Mouse (Mus musculus): ENCODE data around the gene Ppbp. TPM values are rescaled to one million over a fixed set of nuclear protein-coding genes. Genes with fewer than 3 reads are reported as not detected.
"Not testable (repeated sequence)": the region's sequence is repeated elsewhere in the genome, so short reads cannot be mapped to it uniquely, and the experiment has no call there.

Gene Ppbp
- polyA plus RNA-seq, 1 experiment from 2014 or later: 9.6 TPM

DNA sequence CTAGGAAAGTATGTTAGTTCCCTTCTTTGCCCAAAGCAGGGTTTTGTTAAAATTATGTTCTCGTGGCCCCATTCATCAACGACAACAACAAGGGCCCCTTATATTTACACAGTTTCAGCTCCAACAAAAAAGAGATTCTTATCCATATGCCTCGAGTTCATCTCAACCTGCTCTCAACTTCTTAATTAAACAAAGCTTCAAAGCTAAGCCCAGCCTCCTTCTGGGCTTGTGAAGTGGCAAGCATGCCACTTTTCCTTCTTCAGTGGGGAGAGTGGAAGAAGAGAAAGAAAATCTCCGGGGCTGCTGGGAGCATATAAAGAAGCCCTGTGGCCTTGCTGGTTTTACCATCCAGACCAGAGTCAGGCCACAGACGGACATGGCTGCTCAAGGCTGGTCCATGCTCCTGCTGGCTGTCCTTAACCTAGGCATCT, 25.9 kb downstream of the Ppbp start, which contains the start of gene Cxcl15:
Gene Cxcl15, plus strand, starts transcription at position 340 of the 431 bp plus-strand sequence.
- WGBS: 73% methylated on average over 5 of the region's 5 CpGs
- H3K36me3 ChIP-seq: no peaks in the 10 kb centered on the region
- no peak within 1 kb of the TSS for H3K4me3 ChIP-seq
- no peak within 1 kb of the TSS for H3K27ac ChIP-seq
- no peak within 1 kb of the TSS for H3K9ac ChIP-seq
- no peaks in the 10 kb centered on the region for H3K4me1 ChIP-seq
- H3K9me3 ChIP-seq (replicated peaks): no peaks in the 10 kb centered on the region
- H3K27me3 ChIP-seq: no peaks in the 10 kb centered on the region
- no peak within 1 kb of the TSS for H3K4me2 ChIP-seq (replicated peaks)
- ATAC-seq (ENCODE audit: low FRiP score): no peak

DNA sequence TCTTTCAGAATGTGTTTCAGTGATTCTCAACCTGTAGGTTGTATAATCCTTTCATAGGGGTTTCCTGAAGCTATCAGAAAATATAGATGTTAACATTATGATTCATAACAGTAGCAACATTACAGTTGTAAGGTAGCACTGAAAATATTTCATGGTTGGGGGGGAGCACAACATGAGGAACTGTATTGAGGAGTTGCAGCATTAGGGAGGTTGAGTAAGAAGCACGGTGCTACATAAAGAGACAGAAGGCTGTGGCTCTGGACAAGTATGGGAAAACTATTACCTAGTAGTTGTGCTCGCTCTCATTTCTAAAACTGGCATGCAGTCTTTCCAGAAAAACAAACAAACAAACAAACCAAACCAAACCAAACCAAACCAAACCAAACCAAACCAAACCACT, 27.1 kb downstream of the Ppbp start:
- H3K4me1 ChIP-seq; H3K27ac ChIP-seq; H3K4me3 ChIP-seq; ATAC-seq (ENCODE audit: low FRiP score); H3K4me2 ChIP-seq (replicated peaks); H3K9ac ChIP-seq; H3K9me3 ChIP-seq (replicated peaks); H3K27me3 ChIP-seq; H3K36me3 ChIP-seq: not testable (repeated sequence)
- 86% methylated on average over 2 of the region's 2 CpGs for WGBS

DNA sequence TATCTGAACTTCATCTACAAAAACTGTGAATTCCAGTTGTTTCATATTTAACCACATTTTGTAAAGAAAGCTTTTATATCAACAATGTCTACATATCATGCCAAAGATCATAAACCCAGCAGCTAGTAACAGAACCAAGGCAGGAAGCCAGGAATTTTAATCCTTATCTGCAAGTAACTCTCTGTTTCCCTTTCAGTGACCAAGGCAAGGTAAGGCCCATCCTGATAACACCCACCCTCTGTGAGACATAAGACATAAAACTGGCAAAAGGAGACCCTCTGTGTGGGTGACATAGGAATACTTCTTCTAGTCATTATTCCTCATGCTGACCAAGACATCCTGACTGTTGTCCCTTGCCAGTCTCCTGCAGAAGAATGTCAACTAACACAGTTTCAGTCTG, 36.3 kb downstream of the Ppbp start:
- no peak for ATAC-seq (ENCODE audit: low FRiP score)
- Histone ChIP-seq H3K9me3 (replicated peaks) (no peaks in the 10 kb centered on the region), H3K27me3 (no peaks in the 10 kb centered on the region), H3K4me3 (no peak overlapping the region), H3K4me2 (replicated peaks) (no peak overlapping the region), H3K36me3 (no peaks in the 10 kb centered on the region), H3K9ac (no peak overlapping the region), H3K4me1 (no peaks in the 10 kb centered on the region), H3K27ac (no peak overlapping the region)

DNA sequence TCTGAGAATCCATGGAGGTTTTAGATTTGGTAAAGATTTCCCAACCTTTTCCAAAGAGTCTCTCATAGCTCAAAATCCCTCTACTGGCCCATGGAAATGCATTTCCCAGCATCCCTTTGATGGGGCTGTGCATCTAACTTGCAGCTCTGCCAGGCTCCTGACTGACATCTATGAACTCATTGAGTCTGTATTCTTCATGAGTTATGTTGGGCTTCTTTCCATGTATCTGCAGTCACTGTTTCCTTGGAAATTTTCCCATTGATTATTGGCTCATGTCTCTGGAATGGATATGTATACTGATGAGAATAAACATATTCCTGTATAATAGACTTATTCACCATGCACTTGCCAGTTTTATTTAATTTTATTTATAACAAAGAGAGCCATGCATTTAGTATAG, 37.7 kb downstream of the Ppbp start:
- no peak for ATAC-seq (ENCODE audit: low FRiP score)
- no peaks in the 10 kb centered on the region for H3K27me3 ChIP-seq
- H3K9ac ChIP-seq: no peak overlapping the region
- no peak overlapping the region for H3K27ac ChIP-seq
- H3K36me3 ChIP-seq: no peaks in the 10 kb centered on the region
- H3K4me1 ChIP-seq: no peaks in the 10 kb centered on the region
- no peaks in the 10 kb centered on the region for H3K9me3 ChIP-seq (replicated peaks)
- no peak overlapping the region for H3K4me2 ChIP-seq (replicated peaks)
- H3K4me3 ChIP-seq: no peak overlapping the region

DNA sequence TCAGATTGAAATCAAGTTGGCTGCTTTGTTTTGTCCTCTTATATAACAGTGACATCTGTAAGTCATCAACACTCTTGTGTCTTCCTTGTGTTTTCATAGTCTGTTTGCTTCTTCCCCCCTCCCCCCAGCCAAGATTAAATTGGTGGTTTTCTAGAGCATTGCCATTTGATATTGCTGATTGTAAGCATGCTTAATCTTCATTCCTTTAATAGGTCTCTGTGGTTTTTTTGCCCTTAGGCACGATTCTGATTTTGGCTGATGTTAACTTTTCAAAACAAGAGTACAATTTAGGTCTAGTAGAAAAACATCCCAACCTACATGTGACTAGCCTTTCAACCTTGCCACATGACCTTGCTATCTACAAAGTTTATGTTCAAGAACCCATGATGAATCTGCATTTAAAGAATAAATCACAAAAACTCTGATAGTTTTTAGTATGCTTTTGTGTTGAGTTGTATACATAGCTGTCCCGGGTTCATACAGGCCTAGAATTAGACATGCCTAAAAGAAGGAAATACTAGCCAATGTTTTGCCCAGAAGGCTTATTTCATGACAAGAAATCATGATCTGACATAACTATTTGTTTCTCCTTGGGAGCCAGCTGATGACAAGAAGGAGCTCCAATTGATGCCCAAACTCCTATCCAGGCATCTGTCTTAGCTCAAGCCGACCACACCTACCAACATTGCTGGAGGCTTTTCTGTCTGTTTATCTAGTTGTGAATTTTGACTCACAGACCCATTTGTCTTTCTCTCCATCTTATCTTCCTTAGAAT, 39.0 kb downstream of the Ppbp start:
- Histone ChIP-seq H3K27ac (no peak overlapping the region), H3K4me1 (no peaks in the 10 kb centered on the region), H3K4me2 (replicated peaks) (no peak overlapping the region), H3K27me3 (no peaks in the 10 kb centered on the region), H3K9ac (no peak overlapping the region), H3K4me3 (no peak overlapping the region), H3K9me3 (replicated peaks) (no peaks in the 10 kb centered on the region), H3K36me3 (no peaks in the 10 kb centered on the region)
- 84% methylated on average over 3 of the region's 3 CpGs for WGBS
- no peak for ATAC-seq (ENCODE audit: low FRiP score)

Small RNA genes within 50 kb of the gene (microRNA-seq; reads per million reads assigned to microRNA genes)
- gene Gm24322: not detected

Other genes with a start within 250 kb of the Ppbp start
- gene Afm, start 249.6 kb upstream of the Ppbp start, polyA plus RNA-seq (2016; fragmentation: Nextera tagmentation; extraction: Ambion mirVana): not detected in 2 replicates
- gene 5830473C10Rik, start 207.4 kb upstream of the Ppbp start, polyA plus RNA-seq (2016; fragmentation: Nextera tagmentation; extraction: Ambion mirVana): not detected in 2 replicates
- gene Rassf6, start 127.9 kb upstream of the Ppbp start, polyA plus RNA-seq (2016; fragmentation: Nextera tagmentation; extraction: Ambion mirVana): 0.62 and 0.73 TPM in 2 replicates
- 0.29 and 0.48 TPM in 2 replicates for gene Cxcl5, start 9.2 kb upstream of the Ppbp start, polyA plus RNA-seq (2016; fragmentation: Nextera tagmentation; extraction: Ambion mirVana)
- 56.2 and 75.0 TPM in 2 replicates for gene Pf4, start 3.9 kb downstream of the Ppbp start, polyA plus RNA-seq (2016; fragmentation: Nextera tagmentation; extraction: Ambion mirVana)
- gene Cxcl3, start 17.6 kb downstream of the Ppbp start, polyA plus RNA-seq (2016; fragmentation: Nextera tagmentation; extraction: Ambion mirVana): not detected in 2 replicates
- gene Cxcl15, start 26.0 kb downstream of the Ppbp start, polyA plus RNA-seq (2016; fragmentation: Nextera tagmentation; extraction: Ambion mirVana): 0.10 TPM in 1 of 2 replicates, not detected in the other
- 0.25 and 0.30 TPM in 2 replicates for gene Cxcl1, start 122.7 kb downstream of the Ppbp start, polyA plus RNA-seq (2016; fragmentation: Nextera tagmentation; extraction: Ambion mirVana)
- not detected in 2 replicates for gene Cxcl2, start 135.4 kb downstream of the Ppbp start, polyA plus RNA-seq (2016; fragmentation: Nextera tagmentation; extraction: Ambion mirVana)
- gene Mthfd2l, start 162.6 kb downstream of the Ppbp start, polyA plus RNA-seq (2016; fragmentation: Nextera tagmentation; extraction: Ambion mirVana): 91.6 and 94.2 TPM in 2 replicates